Mouse (Mus musculus) embryonic stem cell, embryonic (primary cell): ENCODE results near the gene Secisbp2.
"Not testable (repeated sequence)": the region's sequence is repeated elsewhere in the genome, so short reads cannot be mapped to it uniquely, and the experiment has no call there.

Source experiments
- CTCF ChIA-PET, 4 experiments: fragments of 300-600 bp in 2 of 4; fragments of 350-600 bp in 2 of 4; sonication (Branson Sonifier 250); formaldehyde crosslinking; loops; one replicate each; lab custom pipeline; 2022; ENCODE audit warnings: inconsistent platforms in 2 of 4; lab: Charles Lee
- POLR2A ChIA-PET, 4 experiments: fragments of 300-600 bp in 2 of 4; fragments of 350-600 bp in 2 of 4; sonication (Branson Sonifier 250); formaldehyde crosslinking; loops; one replicate each; lab custom pipeline; 2022; ENCODE audit warnings: antibody characterized with exemption in 4 of 4, inconsistent platforms in 1 of 4; lab: Charles Lee

The Secisbp2 gene

DNA sequence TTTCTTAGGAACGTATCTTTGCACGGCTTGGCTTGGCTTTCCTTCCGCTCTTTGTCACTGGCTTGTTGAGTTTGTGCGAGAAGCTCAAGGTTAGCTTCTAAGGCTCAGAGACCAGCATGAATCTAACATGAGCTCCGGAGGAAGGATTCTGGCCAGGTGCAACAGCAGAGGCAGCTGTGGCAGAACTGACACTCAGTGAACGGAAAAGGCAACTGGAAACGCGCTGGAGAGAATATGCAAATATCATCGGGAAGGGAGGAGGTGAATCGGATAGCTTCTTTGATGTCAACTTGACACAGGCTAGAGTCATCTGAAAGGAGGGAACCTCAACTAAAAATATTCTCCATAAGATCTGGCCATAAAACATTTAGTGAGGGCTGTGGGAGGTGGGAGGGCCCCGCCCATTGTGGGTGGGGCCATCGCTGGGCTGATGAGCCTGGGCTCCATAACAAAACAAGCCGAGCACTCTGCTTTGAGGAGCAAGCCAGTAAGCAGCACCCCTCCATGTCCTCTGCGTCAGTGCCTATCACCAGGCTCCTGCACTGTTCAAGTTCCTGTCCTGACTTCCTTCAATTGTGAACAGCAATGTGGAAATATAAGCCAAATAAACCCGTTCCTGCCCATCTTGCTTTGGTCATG lies 20.0 kb upstream of the Secisbp2 start:
- ChIA-PET CTCF (interaction anchor here in 3 of 4 experiments (1.2 to 1.7 kb wide), 4 partner anchors 13 to 15 kb away, joined by 3 to 7 read pairs (median 4); no protein-coding TSS in a partner anchor), POLR2A (interaction anchor here in 3 of 4 experiments (0.7 to 4.5 kb wide), 14 partner anchors 10 to 20 kb away, joined by 3 to 47 read pairs (median 5); partner anchors contain the start of genes Cks2 (in 2 of the 3) and Secisbp2 (in 2 of the 3))

DNA sequence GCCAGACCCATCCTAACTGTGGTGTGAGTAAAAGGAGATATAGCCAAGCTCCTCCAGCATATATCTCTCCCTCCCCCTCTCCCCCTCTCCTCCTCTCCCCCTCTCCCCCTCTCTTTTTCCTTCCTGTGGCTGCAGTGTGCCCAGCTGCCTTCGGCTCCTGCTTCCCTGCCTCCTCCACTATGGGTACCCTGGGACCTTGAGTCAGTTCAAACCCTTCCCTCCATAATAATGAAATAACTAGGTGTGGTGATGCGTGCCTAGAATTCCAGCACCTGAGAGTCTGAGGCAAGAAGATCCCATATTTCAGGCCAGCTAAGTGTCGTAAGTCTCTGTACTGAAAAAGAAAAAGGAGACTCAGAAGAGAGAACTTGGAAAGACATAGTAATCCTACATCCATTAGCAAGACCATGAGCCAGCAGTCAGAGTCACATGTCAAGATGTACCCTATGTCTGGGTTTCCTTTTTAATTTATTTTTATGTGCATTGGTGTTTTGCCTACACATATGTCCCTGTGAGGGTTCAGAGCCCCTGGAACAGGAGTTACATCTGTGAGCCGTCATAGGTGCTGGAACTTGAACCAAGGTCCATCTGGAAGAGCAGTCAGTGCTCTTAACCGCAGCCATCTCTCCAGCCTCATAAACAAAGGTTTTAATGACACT lies 18.8 kb upstream of the Secisbp2 start:
- CTCF ChIA-PET, result interaction anchor here in 1 of 4 experiments (1.2 kb wide), 1 partner anchor 10 kb away, joined by 5 read pairs; no protein-coding TSS in a partner anchor
- POLR2A ChIA-PET, result interaction anchor here in 3 of 4 experiments (0.6 to 4.5 kb wide), 7 partner anchors 8 to 18 kb away, joined by 3 to 47 read pairs (median 5); partner anchors contain the start of genes Cks2 (in 2 of the 3) and Secisbp2 (in 1 of the 3)

DNA sequence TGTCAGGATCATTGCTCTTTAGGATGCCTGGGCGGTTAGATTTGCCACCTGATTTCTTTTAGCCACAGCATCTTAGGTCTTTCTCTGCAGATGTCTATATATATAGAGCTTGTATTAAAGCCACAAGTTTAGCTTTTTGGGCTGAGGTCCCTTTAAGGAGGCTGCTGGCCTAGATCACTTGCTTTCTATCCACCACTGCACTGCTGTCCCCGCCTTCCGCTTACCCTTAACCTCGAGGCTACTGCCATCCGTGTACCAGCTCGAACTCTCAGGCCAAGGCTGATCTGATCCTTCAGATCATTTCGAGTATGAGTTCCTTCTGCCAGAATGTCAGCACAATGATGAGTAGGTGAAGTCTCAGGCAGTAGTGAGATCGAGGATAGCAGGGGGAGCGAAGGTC lies 16.1 kb upstream of the Secisbp2 start:
- POLR2A ChIA-PET, CTCF ChIA-PET: not testable (repeated sequence)

DNA sequence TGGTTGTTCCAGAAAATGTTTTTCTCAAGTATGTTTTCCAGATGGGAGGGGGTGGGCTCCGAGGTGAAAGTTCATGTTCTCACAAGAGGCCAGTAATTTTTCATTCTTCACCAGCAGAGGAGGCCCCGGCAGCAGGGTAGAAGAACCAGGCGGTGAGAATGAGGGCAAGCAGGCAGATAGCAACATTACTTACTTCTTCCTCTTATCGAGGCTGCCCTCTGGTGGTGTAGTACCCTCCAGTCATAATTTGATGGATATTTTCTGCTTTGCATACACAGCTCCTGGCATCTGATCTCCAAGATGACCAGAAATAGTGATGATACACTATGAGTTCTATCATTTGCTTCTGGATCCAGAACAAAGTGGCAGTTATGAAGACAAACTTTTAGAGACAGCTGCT lies 12.5 kb upstream of the Secisbp2 start:
- POLR2A ChIA-PET, result interaction anchor here in 2 of 4 experiments (0.6 to 1.0 kb wide), 3 partner anchors 12 to 27 kb away, joined by 3 read pairs; no protein-coding TSS in a partner anchor
- CTCF ChIA-PET, result interaction anchor here in 2 of 4 experiments (0.6 to 1.0 kb wide), 2 partner anchors 12 to 1339 kb away, joined by 3 to 5 read pairs; partner anchors contain the start of gene Secisbp2 (in 1 of the 2)

DNA sequence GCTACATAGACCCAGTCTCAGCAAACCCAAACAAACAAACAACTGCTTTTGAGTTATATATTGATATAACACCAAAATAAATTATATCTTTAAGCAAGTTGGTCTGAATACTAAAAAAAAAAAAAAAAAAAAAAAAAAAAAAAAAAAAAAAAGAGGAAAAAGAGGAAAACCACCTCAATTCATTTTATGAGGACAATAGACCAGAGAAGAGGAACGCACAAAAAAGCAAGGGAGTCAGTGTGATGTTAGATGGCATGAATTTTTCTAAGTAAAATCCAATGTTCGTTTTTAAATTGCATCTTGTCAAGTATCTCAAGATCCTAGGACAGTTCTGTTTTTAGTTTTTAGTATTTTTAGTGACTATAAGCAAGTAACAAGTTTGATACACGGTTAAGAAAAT lies 10.1 kb upstream of the Secisbp2 start:
- ChIA-PET POLR2A (interaction anchor here in 3 of 4 experiments (0.6 to 5.5 kb wide), 13 partner anchors 8 to 207 kb away, joined by 3 to 47 read pairs (median 4); partner anchors contain the start of gene Secisbp2 (in 2 of the 3)), CTCF (interaction anchor here in 1 of 4 experiments (1.1 kb wide), 1 partner anchor 24 kb away, joined by 11 read pairs; no protein-coding TSS in a partner anchor)

DNA sequence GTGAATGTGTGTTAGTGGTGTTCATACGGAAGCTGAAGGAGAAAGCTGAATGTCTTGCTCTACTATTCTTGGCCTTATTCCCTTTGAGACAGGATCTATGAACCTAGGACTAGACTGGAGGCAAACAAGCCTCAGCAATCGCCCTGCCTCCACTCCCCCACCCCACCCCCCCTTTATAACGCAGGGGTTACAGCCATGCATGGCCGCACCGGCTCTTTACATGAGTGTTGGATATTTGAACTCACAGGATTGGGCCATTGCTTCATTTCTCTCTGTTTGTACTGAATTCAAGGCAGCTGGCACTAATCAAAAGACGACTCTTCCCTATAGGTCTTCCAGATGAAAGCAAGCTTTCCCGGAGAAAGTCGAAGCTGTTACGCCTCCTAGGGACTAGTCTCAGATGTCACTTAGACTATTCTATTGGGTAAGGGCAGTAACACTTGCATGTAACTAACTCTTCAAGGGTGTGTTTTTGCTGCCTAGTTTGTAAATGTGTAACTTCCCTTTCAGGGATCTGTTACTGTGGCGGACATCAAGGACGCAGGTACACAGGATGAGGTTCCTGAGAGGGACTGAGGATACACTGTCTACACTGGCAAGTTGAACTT lies 9.2 kb upstream of the Secisbp2 start:
- POLR2A ChIA-PET, result interaction anchor here (0.6 to 5.5 kb wide), 14 partner anchors 9 to 1554 kb away, joined by 3 to 47 read pairs (median 6); partner anchors contain the start of gene Secisbp2 (in 4 of the 4)
- CTCF ChIA-PET, result interaction anchor here in 3 of 4 experiments (0.5 to 1.1 kb wide), 6 partner anchors 9 to 221 kb away, joined by 3 to 6 read pairs (median 4); partner anchors contain the start of gene Secisbp2 (in 1 of the 3)

DNA sequence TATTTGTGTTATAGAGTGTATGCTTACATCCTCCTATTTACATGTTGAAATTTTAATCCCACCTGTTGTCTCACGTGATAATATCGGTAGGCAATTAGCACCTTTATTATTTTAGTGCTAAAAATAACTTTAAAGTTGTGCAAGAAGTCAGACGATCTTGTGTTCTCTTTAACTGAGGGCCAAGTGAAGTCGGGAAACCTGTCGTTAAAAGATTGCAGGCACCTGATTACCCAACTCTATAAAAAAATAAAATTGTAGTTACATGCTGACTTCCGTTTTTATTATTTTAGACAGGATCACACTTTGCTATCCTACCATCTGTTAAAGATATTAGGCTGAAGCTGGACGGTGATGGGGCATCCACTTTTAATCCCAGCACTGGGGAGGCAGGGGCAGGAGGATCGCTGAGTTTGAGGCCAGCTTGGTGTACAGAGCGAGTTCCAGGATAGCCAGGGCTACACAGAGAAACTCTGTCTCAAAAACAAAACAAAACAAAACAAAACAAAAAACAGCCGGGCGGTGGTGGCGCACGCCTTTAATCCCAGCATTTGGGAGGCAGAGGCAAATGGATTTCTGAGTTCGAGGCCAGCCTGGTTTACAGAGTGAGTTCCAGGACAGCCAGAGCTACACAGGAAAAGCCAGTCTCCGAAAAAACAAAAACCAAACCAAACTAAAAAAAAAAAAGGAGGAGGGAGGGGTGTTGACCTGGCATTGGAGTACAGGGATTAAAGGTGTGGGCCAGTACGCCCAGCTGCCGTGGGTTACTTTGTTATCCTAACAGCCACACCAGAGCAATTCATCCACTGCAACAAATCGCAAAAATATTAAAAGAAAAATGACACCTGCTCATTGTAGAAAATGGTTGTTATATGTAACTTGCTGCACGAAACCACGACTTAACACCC lies 7.3 kb upstream of the Secisbp2 start:
- CTCF ChIA-PET, result interaction anchor here in 1 of 4 experiments (0.6 to 1.3 kb wide), 2 partner anchors 26 to 207 kb away, joined by 3 read pairs; no protein-coding TSS in a partner anchor
- POLR2A ChIA-PET, result interaction anchor here (0.6 to 5.5 kb wide), 16 partner anchors 11 to 594 kb away, joined by 3 to 47 read pairs (median 4); no protein-coding TSS in a partner anchor

DNA sequence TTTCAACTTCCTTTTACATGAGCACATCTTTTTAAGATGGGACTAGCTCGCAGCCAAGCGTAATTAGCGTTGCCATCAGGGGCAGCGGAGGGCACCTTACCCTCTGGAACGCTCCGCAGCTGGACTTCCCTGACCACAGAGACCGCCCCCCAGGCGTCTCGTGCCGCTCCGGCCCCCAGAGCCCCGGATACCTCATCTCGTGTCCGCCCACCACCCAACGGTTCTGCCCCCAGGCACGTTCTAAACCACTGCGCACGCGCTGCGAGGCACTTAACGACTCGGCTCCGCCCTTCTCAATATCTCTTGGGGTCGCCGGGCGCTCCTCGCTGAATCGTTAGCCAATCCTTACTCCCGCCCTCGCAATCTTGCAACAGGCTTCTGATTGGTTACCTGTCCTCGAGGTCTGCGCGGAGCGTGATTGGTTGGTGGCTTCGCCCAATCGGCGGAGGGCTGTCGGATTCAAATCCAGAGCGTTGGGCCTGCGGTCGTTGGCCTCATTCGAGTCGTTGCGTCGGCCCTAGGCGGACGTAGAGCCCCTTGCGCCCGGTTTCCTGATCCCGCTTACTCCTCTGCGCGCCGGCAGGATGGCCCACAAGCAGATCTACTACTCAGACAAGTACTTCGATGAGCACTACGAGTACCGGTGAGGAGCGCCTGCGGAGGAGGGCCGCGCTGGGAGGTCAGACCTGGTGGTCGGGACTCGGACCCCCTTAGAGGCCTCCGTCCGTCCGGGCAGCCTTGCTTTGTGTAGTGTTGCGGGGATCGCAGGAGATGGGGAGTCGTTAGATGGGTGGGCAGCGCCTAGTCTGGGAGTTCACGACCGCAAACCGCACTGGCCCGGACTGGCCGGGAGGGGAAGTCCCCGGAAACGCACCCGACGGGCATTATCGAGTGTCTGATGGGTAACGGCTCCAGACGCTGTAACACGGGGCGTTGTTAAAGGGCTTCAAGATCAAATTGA lies 6.4 kb upstream of the Secisbp2 start, which contains the start of gene Cks2:
TSS of gene Cks2 (plus strand) at position 404 of the 961 bp plus-strand sequence.
- ChIA-PET CTCF (interaction anchor here in 2 of 4 experiments (0.5 to 1.3 kb wide), 3 partner anchors 27 to 494 kb away, joined by 3 read pairs; no protein-coding TSS in a partner anchor), POLR2A (interaction anchor here (0.6 to 5.5 kb wide), 16 partner anchors 11 to 542 kb away, joined by 3 to 47 read pairs (median 4); no protein-coding TSS in a partner anchor)

DNA sequence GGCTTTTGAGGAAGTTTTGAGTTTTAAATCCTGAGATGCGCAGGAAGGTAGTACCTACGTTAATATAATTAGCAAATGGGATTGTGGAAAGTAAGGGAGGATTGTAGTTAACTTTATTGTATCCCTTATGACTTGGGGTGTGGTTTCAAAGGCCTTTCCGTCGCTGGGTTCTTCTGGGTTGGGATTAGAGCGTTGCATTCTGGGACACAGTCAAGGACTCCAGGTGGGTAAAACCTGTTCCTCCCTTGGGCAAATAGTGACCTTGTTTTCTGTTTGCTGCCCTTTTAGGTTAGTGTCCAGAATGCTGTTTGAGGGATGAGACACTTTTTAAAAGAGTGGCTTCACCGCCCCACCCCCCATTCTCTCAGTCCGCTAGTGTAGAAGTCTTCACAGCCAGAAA lies 5.6 kb upstream of the Secisbp2 start:
- ChIA-PET CTCF (no interaction called here), POLR2A (interaction anchor here in 2 of 4 experiments (1.5 to 5.5 kb wide), 5 partner anchors 14 to 108 kb away, joined by 3 to 47 read pairs (median 5); no protein-coding TSS in a partner anchor)

DNA sequence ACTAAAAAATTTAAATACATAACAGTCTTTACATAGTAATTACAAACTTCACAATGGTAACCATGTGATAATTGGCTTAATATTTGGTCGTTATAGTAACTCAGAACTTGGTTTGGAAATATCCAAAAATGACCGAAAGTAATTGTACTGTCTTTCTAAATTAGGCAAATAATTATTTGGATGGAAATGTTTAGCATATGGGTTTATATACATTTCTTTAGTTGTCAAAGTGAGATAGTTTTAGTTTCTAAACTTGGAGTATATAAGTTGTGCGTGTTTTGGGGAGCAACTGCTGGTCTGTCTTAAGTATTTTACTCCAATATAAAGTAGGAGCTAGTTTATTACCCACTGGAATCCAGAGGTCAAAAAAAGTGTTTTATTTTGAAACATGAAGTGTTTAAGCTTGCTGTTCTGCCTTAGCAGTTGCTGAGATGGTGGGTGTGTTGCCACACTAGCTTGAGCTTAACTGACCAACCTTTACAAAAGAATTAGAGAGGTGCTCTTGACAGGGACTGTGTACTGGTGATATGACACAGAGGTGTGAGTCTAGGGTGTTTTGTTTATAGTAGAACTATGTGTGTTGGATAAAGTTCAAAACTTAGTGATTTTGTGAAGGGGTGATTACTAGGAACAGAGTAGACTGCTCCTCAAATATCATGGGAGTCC lies 5.0 kb upstream of the Secisbp2 start:
- CTCF ChIA-PET, result no interaction called here
- POLR2A ChIA-PET, result interaction anchor here in 2 of 4 experiments (0.7 to 3.3 kb wide), 8 partner anchors 13 to 1001 kb away, joined by 3 to 16 read pairs (median 4); no protein-coding TSS in a partner anchor

DNA sequence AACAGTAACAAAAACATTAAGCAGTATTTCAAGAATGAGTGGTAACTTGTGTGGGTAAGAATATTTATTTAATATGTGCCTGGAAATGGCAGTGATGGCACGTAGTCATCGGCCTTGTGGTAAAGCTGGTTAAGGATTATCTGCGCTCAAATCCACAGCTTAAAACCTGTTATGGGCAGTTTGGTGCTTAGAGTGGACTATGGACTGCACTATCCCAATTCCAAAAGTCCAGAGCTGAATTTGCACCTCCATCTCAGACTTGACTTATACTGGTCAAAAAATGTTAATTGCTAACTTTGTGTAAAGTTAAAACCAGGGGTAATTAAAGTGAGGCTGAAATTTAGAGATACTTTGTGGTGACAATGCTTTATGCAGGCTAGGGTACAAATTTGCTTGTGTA lies 3.7 kb upstream of the Secisbp2 start:
- POLR2A ChIA-PET, result interaction anchor here (0.6 to 3.3 kb wide), 14 partner anchors 10 to 437 kb away, joined by 3 to 16 read pairs (median 3); no protein-coding TSS in a partner anchor
- CTCF ChIA-PET, result no interaction called here

DNA sequence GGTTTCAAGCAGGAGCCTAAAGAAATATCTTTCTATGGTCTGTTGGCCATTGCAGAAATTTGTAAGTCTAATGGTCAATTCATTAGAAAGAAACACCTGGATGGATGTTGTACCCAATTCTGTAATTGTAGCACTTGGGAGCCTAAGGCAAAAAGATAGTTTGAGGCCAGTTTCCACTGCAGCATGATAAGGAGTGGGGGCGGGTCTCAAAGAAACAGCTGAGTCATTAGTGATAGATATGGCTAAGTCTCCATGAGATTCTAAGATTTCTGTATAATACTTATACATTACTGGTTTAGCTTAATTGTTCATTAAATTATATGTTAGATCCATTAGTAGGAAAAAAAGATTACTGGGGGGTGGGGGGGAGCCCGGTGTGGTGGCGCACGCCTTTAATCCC lies 3.3 kb upstream of the Secisbp2 start:
- CTCF ChIA-PET, result interaction anchor here in 1 of 4 experiments (0.5 kb wide), 1 partner anchor 29 kb away, joined by 3 read pairs; no protein-coding TSS in a partner anchor
- POLR2A ChIA-PET, result interaction anchor here (0.6 to 3.3 kb wide), 16 partner anchors 9 to 315 kb away, joined by 3 to 16 read pairs (median 3); no protein-coding TSS in a partner anchor

DNA sequence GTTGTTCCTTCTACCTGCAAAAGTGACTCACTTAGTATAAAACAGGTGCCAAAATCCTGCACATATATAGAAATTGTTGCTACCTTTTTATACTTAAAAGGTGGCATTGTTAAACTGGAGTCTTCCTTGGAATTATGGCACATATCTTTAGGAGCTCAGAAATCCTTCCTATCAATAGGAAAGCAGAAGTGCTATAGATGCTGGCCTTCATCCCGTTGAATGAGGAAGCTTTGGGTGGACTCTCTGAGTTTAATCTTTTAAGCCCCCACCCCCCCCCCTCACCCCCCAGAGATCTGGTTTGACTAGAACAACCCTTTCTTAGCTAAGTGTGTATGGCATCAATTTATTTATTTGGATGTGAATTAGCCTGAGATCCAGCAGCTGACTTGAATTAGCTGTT lies 1.8 kb upstream of the Secisbp2 start:
- ChIA-PET CTCF (no interaction called here), POLR2A (interaction anchor here in 3 of 4 experiments (0.6 to 3.3 kb wide), 19 partner anchors 8 to 540 kb away, joined by 3 to 26 read pairs (median 4); partner anchors contain the start of gene Sema4d (in 1 of the 3))

DNA sequence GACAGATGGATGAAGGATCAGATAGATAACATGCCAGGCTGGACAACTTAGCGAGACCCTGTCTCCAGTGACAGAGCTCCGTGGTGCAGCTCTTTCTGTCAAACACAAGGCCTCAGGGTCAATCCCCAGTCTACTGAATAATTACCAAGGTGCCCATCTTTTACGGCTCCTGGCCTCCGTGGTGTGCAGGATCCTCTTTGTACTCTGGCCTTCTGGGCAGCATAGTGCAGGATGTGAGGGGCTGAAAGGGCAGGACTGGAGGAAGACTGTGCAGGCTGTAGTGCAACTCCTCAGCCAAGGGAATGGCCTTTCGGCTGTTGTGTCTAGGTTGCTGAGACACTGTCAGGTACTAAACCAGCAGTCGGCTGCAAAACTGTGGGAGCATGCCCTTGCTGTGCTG lies 1.7 kb downstream of the Secisbp2 start:
- ChIA-PET POLR2A (interaction anchor here in 2 of 4 experiments (1.1 to 2.0 kb wide), 6 partner anchors 11 to 145 kb away, joined by 3 to 6 read pairs (median 3); no protein-coding TSS in a partner anchor), CTCF (interaction anchor here in 1 of 4 experiments (0.5 kb wide), 1 partner anchor 523 kb away, joined by 4 read pairs; no protein-coding TSS in a partner anchor)

DNA sequence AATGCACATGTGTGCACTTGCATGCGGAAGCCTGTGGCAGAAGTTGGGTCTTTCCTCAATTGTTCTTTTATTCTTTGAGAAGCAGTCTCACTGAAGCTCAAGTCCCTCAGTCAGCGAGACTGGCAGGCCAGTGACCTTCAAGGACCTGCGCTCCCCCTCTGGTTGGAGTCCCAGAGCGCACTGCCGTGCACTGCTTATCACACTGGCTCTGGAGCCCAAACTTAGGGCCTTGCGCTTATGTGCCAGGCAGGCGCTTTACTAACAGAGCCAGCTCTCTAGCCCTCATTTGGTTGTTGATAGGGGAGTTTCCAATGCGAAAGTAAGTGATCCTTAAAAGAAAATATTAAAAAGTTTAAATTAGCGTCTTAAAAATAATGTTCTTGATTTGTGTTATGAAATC lies 2.5 kb downstream of the Secisbp2 start:
- ChIA-PET POLR2A (interaction anchor here in 3 of 4 experiments (0.5 to 2.0 kb wide), 7 partner anchors 8 to 1723 kb away, joined by 3 to 6 read pairs (median 3); partner anchors contain the start of gene Sptlc1 (in 1 of the 3)), CTCF (interaction anchor here in 1 of 4 experiments (0.6 kb wide), 1 partner anchor 195 kb away, joined by 5 read pairs; no protein-coding TSS in a partner anchor)
